Mouse (Mus musculus) adrenal gland, postnatal 4 days (tissue): Measurements from ENCODE around the gene Larp6. TPM values are rescaled to one million over a fixed set of nuclear protein-coding genes. Genes with fewer than 3 reads are reported as not detected.

Experiments
- DNase-seq, 2 experiments: peaks; one replicate each; pipeline ENCODE4 v3.0.0; 2021 to 2022; ENCODE audit warnings: low spot score in 2 of 2, mixed read lengths in 2 of 2
- total RNA-seq, 2 experiments: library from RNA; stranded (reverse); gene quantifications; 2 replicates each; pipeline ENCODE4 v1.2.3; 2021

Gene Larp6
- total RNA-seq, 2 experiments from 2014 or later: 3.8 to 4.1 TPM

DNA sequence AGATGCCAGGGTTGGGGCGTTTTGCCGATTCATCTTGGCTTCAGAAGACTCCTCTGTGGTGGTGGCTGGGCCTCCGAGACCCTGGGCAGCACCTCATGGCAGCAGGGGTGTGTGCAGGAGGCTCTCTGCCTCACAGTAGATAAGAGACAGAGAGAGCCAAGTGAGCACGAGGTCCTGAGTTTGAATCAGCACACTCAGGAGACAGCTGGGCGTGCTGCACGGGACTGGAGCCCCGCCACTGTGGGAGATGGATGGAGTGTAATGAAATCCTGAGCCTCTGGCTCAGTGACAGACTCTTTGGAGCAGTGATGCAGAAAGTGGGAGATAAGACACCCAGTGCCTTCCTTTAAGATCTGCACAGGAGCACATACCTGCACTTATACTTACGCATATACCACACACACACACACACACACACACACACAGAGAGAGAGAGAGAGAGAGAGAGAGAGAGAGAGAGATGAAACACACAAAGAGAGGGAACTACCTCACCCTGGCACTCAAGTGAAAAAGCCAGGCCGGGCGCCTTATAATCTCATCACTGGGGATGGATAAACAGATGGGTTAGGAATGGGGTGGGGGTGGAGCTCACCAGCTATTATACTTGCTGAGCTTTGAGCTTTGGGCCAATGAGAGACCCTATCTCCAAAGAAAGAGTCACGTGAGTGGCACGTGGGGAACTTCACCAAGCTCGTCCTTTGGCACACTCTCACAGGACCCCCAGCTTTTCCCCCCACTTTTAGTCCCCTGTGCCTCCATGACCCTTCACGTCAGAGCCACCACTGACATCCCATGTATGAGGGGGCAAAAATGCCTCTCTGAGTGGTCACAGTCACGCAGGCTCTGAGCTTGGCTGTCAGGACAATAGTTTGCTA is 44.3 kb downstream of the Larp6 start:
- no peak for DNase-seq

DNA sequence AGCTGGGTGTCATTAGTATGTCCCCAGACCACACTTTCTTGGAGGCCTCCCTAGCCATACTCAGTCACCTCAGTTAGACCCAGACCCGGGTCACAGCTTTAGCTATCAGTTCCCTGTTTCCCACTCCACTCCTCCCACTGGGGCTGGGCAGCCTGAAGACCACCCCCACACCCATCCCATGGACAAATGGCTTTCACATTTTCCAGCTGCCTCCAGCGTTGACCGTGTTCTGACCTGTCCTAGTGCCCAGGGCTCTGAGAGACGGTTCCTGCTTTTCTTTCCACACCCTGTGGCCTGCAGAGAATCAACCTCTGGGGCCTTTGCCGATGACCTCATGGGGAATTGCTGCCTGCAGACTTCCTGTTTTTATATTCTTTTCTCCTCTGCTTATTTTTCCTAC is 45.0 kb downstream of the Larp6 start:
- no peak for DNase-seq

DNA sequence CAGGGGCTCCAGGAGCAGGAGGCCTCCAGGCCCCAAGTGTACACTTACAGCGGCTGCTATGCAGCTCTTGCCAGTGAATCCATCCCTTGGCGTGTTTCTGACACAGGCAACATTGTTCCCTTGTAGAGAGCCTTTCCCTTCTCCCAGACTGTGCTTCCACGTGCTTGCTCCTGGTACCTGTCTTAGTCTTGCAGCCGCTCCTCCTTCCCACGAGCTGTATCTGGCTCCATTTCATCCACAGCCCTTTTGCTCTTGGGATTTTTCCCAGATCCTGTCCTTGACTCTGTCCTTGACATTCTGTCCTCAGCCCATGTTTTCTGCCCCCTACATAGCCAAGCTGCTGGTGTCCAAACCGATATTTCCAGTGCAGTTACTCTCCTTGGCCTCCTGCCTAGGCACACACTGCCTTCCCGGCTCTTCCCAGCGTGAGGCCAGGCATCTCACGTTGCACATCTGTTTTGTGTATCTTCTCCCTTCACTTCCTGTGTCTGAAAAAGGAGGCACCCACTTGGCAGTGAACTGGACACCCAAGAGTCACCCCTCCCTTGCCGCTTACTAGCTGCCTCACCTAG is 46.7 kb downstream of the Larp6 start:
- no peak for DNase-seq

DNA sequence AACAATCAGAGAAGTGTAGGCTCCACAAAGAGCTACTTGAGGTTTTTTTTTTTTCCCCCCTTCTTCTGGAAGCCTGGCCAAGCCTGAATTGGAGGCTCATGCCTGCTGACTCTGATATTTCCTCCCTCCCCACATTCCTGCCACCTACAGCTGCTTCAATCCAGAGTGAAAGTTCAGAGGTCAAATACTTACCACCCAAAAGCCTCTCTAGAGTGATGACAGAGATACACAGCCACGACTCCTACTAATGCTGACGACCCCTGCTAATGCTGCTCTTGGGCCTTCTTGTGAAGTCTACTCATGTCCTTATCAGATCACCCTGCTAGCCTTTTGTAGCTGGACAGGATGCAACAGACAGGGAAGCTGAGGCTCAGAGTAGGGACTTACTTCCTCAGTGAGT is 52.4 kb downstream of the Larp6 start:
- DNase-seq: no peak

DNA sequence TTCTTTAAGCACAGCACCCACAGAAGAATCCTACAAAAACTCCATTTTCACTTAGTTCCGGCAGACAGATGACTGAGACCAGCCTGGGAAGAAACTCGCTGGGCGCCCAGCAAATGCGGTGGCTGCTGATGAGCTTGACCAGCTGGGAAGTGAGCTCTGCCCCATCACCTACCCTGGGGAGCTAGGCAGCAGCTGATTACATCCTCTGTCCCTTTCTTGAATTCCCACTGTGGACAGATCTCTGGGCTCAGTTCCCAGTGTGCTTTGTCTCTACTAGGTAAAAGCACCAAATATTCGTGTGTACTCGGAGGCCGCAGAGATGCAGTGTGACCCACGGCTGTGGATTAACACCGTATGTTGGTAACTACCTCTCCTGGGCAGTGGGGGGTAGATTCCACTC is 55.6 kb downstream of the Larp6 start:
- DNase-seq: no peak

DNA sequence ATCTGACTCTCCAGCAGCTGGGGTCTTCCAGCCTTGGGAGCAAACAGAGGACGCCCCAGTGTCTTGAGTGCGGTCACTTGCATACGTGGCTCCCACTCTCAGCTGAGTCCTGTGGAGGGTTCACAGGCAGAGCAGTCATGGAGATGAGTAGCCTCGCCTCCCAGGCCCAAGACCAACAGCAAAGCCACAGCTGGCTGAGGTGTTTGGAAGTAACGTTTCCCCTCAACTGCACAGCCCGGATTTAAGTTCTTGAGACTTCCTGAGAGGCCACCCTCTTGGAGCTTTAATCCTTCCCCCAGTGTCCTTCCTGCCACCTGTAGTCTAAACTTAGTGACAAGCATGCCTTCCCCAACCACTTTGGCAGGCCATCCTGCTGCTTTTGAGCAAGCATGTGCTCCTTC is 56.9 kb downstream of the Larp6 start:
- DNase-seq: no peak

DNA sequence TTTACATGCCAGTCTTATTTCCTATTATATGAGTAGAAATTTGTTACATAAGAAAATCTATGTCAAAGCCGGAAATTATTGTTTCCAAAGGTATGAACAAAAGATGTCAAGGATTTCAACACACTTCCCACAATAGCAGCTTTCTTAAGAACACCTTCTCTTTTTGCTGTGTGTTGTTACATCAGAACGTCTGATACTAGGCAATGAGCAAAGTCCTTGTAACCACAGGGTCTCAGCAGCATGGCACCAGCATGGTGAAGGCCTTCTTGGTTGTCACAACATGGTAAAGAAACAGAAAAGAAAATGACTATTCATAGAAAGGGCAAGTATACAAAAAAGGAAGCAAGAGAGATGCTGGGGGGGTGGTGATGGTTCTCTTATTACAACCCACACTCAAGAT is 60.9 kb downstream of the Larp6 start:
- DNase-seq: no peak

DNA sequence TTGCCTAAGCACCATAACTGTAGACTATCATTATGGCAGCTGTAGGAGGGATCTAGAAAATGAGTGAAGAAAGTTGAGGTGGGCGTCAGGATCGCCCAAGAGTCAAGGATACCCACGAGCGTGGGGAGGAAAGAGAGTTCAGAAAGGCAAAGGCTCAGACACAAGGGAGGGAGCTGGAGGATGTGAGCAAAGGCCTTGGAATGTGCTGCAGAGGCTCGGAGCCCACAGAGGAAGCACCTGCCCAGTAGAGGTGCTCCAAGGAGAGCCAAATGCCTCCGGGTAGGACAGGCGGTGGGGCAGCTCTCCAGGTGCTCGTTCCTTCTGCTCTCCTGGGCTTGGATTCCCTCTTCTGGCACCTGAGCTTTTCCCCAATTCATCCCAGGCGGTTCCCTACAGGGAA is 64.1 kb downstream of the Larp6 start:
- no peak for DNase-seq

DNA sequence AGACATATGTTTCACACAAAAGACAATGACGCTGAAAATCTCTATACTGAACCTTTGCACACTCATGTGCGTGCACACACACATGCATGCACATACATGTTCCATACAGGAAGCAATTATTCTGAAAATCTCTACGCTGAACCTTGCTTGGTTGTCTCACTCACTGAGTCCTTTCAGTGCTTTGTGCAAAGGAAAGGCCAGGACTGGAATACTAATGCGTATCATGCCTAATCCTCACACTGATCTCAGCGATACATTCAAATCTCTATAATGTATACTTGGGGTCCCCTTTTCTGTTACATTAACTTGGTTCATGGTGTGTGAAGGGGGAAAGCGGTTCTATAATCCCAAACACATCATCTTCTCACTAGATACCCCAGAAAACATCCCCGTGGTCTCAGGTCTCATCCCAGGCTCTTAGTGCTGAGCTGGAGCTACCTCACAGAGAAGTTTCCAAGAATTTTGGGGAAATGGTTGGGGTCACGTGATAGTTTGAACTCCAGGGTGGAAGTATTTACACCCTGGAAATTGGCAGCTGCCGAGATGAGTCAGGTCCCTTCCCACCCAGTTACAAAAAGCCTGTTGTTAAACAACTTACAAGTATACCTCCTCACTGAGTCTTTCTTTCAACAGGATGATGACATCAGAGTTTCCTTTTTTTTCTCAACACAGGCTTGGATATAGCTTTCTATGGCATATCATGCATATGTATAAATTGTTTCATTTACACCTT is 69.4 kb downstream of the Larp6 start:
- DNase-seq: no peak

DNA sequence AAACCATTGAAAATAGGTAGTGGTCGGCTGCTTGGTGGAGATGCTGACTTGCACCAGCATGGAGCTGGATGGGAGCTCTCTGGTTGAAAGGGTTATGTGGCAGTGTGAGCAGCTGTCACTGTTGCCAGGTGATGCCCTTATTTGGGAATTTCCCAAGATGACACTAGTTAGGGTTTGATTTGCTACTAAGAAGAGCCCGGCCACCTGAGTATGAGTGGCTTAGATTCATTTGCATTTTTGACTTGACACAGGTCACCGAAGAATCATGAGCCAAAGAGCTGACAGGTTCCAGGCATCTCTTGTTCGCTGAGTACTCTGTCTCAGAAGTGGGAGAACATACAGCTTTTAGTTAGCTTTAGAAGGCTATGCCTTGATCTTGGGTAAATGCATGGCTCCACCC is 72.3 kb downstream of the Larp6 start:
- DNase-seq: no peak

DNA sequence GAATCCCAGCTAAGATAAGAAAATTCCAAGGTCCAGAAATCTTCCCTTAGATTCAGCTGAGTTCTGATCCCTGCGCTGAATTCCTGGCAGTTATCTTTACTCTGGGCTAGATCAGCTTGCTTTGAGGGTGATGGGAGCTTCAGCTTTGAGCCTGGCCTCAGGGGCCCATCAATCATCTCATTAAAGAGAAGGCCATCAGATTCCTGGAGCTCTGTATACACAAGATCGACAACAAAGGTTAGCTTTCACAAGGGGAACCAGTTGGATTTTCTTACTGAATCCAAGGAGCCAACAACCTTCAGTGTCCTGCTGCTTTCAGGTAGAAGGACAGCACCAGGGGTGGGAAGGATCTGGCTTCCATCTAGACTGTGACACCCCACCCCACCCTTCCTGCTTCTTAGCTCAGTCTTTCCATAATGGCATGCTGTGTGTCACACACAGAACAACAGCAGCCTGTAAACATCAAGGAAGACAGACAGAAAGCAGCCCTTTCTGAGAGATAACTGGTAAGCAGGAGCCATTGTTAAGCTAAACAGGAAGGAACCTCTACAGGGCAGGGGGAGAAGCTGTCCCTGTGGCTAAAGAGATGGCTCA is 74.8 kb downstream of the Larp6 start:
- no peak for DNase-seq

Other genes with a start within 250 kb of the Larp6 start
- 10 to 100 TPM; 15.6 to 25.6 TPM for gene Thsd4, start 190.9 kb upstream of the Larp6 start, total RNA-seq
- 10 to 100 TPM; 38.0 to 39.5 TPM for gene Lrrc49, start 24.8 kb upstream of the Larp6 start, total RNA-seq
- gene Uaca, start 81.6 kb downstream of the Larp6 start, total RNA-seq: 10 to 100 TPM; 56.7 to 68.1 TPM